In the genomic region with DNA sequence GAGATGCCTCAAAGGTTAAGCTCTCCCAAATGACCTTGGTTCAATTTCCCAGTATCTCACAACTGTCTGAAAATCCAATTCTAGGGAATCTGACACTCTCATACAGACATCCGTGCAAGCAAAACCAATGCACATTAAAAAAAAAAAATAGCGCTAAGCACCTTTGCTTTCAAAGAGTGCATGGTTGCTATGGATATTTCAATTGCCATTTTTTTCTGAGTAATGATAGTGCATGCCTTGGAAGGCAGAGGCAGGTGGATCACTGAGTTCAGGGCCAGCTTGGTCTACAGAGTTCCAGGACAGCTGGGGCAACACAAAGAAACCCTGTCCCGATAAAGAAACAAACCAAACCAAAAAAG, we compare ENCODE assay signal across 8 mouse cellular contexts. TPM values are rescaled to one million over a fixed set of nuclear protein-coding genes. Genes with fewer than 3 reads are reported as not detected.
DNase-seq lines count a peak whose midpoint lies in the region; ATAC-seq lines count a peak whose summit lies in the region.

No protein-coding gene starts in this region.

- H3K27me3 ChIP-seq in neural tube, embryonic 11.5 days (ENCODE audit: control insufficient read depth, insufficient read depth, low read length): no peaks in the 10 kb centered on the region
- H3K27me3 ChIP-seq in forebrain, embryonic 13.5 days: no peaks in the 10 kb centered on the region
- no peaks in the 10 kb centered on the region for H3K27me3 ChIP-seq in limb, embryonic 15.5 days
- no peaks in the 10 kb centered on the region for H3K27me3 ChIP-seq in stomach, embryonic 15.5 days (replicated peaks)

- 0 out of 2 replicates have a peak, but pooled peaks cover 6% of the 10 kb centered on the region for H3K4me1 ChIP-seq in neural tube, embryonic 11.5 days (ENCODE audit: control insufficient read depth, insufficient read depth, low read length)
- H3K4me1 ChIP-seq in forebrain, embryonic 13.5 days: peaks cover 10% of the 10 kb centered on the region
- H3K4me1 ChIP-seq in limb, embryonic 15.5 days: peaks cover 10% of the 10 kb centered on the region; the same call in 1 of the 2 replicates
- peaks cover 9% of the 10 kb centered on the region; the same call in 1 of the 2 replicates for H3K4me1 ChIP-seq in stomach, embryonic 15.5 days

- peak overlapping the region; percentile 81 for H3K4me2 ChIP-seq in neural tube, embryonic 11.5 days (ENCODE audit: low read depth)
- H3K4me2 ChIP-seq in forebrain, embryonic 13.5 days: peak overlapping the region; percentile 67
- peak overlapping the region; percentile 65 for H3K4me2 ChIP-seq in limb, embryonic 15.5 days
- H3K4me2 ChIP-seq in stomach, embryonic 15.5 days: peak overlapping the region; percentile 72

- peak overlapping the region; percentile 85 for H3K4me3 ChIP-seq in neural tube, embryonic 11.5 days (ENCODE audit: low read depth, low read length)
- peak overlapping the region; percentile 66 for H3K4me3 ChIP-seq in forebrain, embryonic 13.5 days
- H3K4me3 ChIP-seq in limb, embryonic 15.5 days: peak overlapping the region; percentile 71
- H3K4me3 ChIP-seq in stomach, embryonic 15.5 days (replicated peaks): peak overlapping the region; percentile 68

- peak overlapping the region; percentile 86; the same call in 1 of the 2 replicates for H3K9ac ChIP-seq in neural tube, embryonic 11.5 days (ENCODE audit: low read length)
- H3K9ac ChIP-seq in forebrain, embryonic 13.5 days: peak overlapping the region; percentile 87
- peak overlapping the region; percentile 79; the same call in 1 of the 2 replicates for H3K9ac ChIP-seq in limb, embryonic 15.5 days
- peak overlapping the region; percentile 89; the same call in 1 of the 2 replicates for H3K9ac ChIP-seq in stomach, embryonic 15.5 days

- ATAC-seq in neural tube, embryonic 11.5 days (ENCODE audit: insufficient read depth, low FRiP score, low TSS enrichment): no peak
- ATAC-seq in forebrain, embryonic 13.5 days: peak; percentile 33
- no peak for ATAC-seq in limb, embryonic 15.5 days (ENCODE audit: insufficient number of reproducible peaks, low FRiP score, low TSS enrichment, low read depth)
- no peak for ATAC-seq in stomach, embryonic 15.5 days (ENCODE audit: insufficient read depth, low FRiP score, low read depth)

- no peaks in the 10 kb centered on the region for H3K9me3 ChIP-seq in neural tube, embryonic 11.5 days (ENCODE audit: control insufficient read depth, low read length)
- H3K9me3 ChIP-seq in forebrain, embryonic 13.5 days (replicated peaks): no peaks in the 10 kb centered on the region
- no peaks in the 10 kb centered on the region for H3K9me3 ChIP-seq in limb, embryonic 15.5 days
- H3K9me3 ChIP-seq in stomach, embryonic 15.5 days: no peaks in the 10 kb centered on the region

- DNase-seq in neural tube, embryonic 11.5 days (ENCODE audit: low spot score): no peak
- DNase-seq in neural tube, embryonic 10.5 days (ENCODE audit: extremely low spot score, low spot score): no peak
- no peak for DNase-seq in cerebellum, adult 11 months
- no peak for DNase-seq in gastrocnemius, postnatal 25 days
- no peak for DNase-seq in lung, postnatal 25 days (ENCODE audit: low spot score)

- no peaks in the 10 kb centered on the region for H3K36me3 ChIP-seq in neural tube, embryonic 11.5 days (ENCODE audit: control insufficient read depth, insufficient read depth, low read length)
- peaks cover 13% of the 10 kb centered on the region for H3K36me3 ChIP-seq in forebrain, embryonic 13.5 days (ENCODE audit: poor library complexity, severe bottlenecking)
- peaks cover 23% of the 10 kb centered on the region for H3K36me3 ChIP-seq in limb, embryonic 15.5 days
- peaks cover 9% of the 10 kb centered on the region; the same call in 1 of the 2 replicates for H3K36me3 ChIP-seq in stomach, embryonic 15.5 days

- no peak overlapping the region for H3K27ac ChIP-seq in neural tube, embryonic 11.5 days (ENCODE audit: low read depth, low read length)
- no peak overlapping the region for H3K27ac ChIP-seq in forebrain, embryonic 13.5 days
- H3K27ac ChIP-seq in limb, embryonic 15.5 days: peak overlapping the region; percentile 88
- no peak overlapping the region for H3K27ac ChIP-seq in stomach, embryonic 15.5 days

- WGBS in neural tube, embryonic 11.5 days: 18% methylated on average over 3 of the region's 3 CpGs
- WGBS in forebrain, embryonic 13.5 days: 11% methylated on average over 3 of the region's 3 CpGs
- WGBS in limb, embryonic 15.5 days: 15% methylated on average over 3 of the region's 3 CpGs
- 13% methylated on average over 3 of the region's 3 CpGs for WGBS in stomach, embryonic 15.5 days

RNA-seq across cellular contexts. Expression of gene Uqcc3, which starts 0.3 kb away (rescaled TPM):
- 52.9 and 55.0 TPM in 2 replicates for polyA plus RNA-seq in neural tube, embryonic 11.5 days (2014; fragmentation: Nextera tagmentation; extraction: Ambion mirVana)
- 61.8 and 64.6 TPM in 2 replicates for polyA plus RNA-seq in forebrain, embryonic 13.5 days (2015; fragmentation: Nextera tagmentation; extraction: Ambion mirVana)
- 65.9 and 69.1 TPM in 2 replicates for polyA plus RNA-seq in limb, embryonic 15.5 days (2015; fragmentation: Nextera tagmentation; extraction: Ambion mirVana)
- polyA plus RNA-seq in stomach, embryonic 15.5 days (2015; fragmentation: Nextera tagmentation; extraction: Ambion mirVana): 61.9 and 62.8 TPM in 2 replicates
- total RNA-seq in gastrocnemius, postnatal 25 days (2021): 10 to 100 TPM; 50.8 to 57.0 TPM

RNA-seq across cellular contexts. Expression of gene Lbhd1, which starts 2.5 kb away (rescaled TPM):
- polyA plus RNA-seq in neural tube, embryonic 11.5 days (2014; fragmentation: Nextera tagmentation; extraction: Ambion mirVana): 93.5 and 93.8 TPM in 2 replicates
- 73.6 and 85.7 TPM in 2 replicates for polyA plus RNA-seq in forebrain, embryonic 13.5 days (2015; fragmentation: Nextera tagmentation; extraction: Ambion mirVana)
- 69.3 and 76.7 TPM in 2 replicates for polyA plus RNA-seq in limb, embryonic 15.5 days (2015; fragmentation: Nextera tagmentation; extraction: Ambion mirVana)
- polyA plus RNA-seq in stomach, embryonic 15.5 days (2015; fragmentation: Nextera tagmentation; extraction: Ambion mirVana): 69.9 and 93.9 TPM in 2 replicates
- 10 to 100 TPM in 1 of 2 experiments, 1 to 10 TPM in 1; 4.8 to 10.3 TPM for total RNA-seq in gastrocnemius, postnatal 25 days (2021)

RNA-seq across cellular contexts. Expression of gene Gm49403, which starts 2.7 kb away (rescaled TPM):
- not detected in 2 replicates for polyA plus RNA-seq in neural tube, embryonic 11.5 days (2014; fragmentation: Nextera tagmentation; extraction: Ambion mirVana)
- polyA plus RNA-seq in forebrain, embryonic 13.5 days (2015; fragmentation: Nextera tagmentation; extraction: Ambion mirVana): not detected in 2 replicates
- not detected in 2 replicates for polyA plus RNA-seq in limb, embryonic 15.5 days (2015; fragmentation: Nextera tagmentation; extraction: Ambion mirVana)
- polyA plus RNA-seq in stomach, embryonic 15.5 days (2015; fragmentation: Nextera tagmentation; extraction: Ambion mirVana): not detected in 2 replicates
- total RNA-seq in gastrocnemius, postnatal 25 days (2021): not detected

RNA-seq across cellular contexts. Expression of gene 1810009A15Rik, which starts 7.6 kb away (rescaled TPM):
- 103 and 112 TPM in 2 replicates for polyA plus RNA-seq in neural tube, embryonic 11.5 days (2014; fragmentation: Nextera tagmentation; extraction: Ambion mirVana)
- 92.5 and 97.7 TPM in 2 replicates for polyA plus RNA-seq in forebrain, embryonic 13.5 days (2015; fragmentation: Nextera tagmentation; extraction: Ambion mirVana)
- 76.8 and 80.9 TPM in 2 replicates for polyA plus RNA-seq in limb, embryonic 15.5 days (2015; fragmentation: Nextera tagmentation; extraction: Ambion mirVana)
- polyA plus RNA-seq in stomach, embryonic 15.5 days (2015; fragmentation: Nextera tagmentation; extraction: Ambion mirVana): 82.3 and 82.9 TPM in 2 replicates
- 10 to 100 TPM; 13.1 to 18.0 TPM for total RNA-seq in gastrocnemius, postnatal 25 days (2021)

RNA-seq across cellular contexts. Expression of gene Gm49416, which starts 7.7 kb away (rescaled TPM):
- polyA plus RNA-seq in neural tube, embryonic 11.5 days (2014; fragmentation: Nextera tagmentation; extraction: Ambion mirVana): not detected in 2 replicates
- polyA plus RNA-seq in forebrain, embryonic 13.5 days (2015; fragmentation: Nextera tagmentation; extraction: Ambion mirVana): not detected in 2 replicates
- not detected in 2 replicates for polyA plus RNA-seq in limb, embryonic 15.5 days (2015; fragmentation: Nextera tagmentation; extraction: Ambion mirVana)
- not detected in 2 replicates for polyA plus RNA-seq in stomach, embryonic 15.5 days (2015; fragmentation: Nextera tagmentation; extraction: Ambion mirVana)
- not detected for total RNA-seq in gastrocnemius, postnatal 25 days (2021)
